Mouse (Mus musculus) urinary bladder, postnatal 10 days (tissue): ENCODE data around the gene Rnf213.
A peak's percentile ranks its signal among the peaks of the same experiment; 100 is the strongest.
"Not testable (repeated sequence)": the region's sequence is repeated elsewhere in the genome, so short reads cannot be mapped to it uniquely, and the experiment has no call there.

Experiments
- DNase-seq: peaks from one replicate; pipeline ENCODE4 v3.0.0; 2022; ENCODE audit warnings: low spot score

Gene Rnf213

GRCm38 (mm10) chr11:119392800-119393482 is at the start of gene Rnf213:
Gene Rnf213, plus strand, starts transcription at chr11:119393100.
- no peak for DNase-seq

GRCm38 (mm10) chr11:119344178-119344577 is 48.7 kb upstream of the Rnf213 start:
- no peak for DNase-seq

- DNase-seq: no peak
These were observed 48.0 kb upstream of the Rnf213 start for GRCm38 (mm10) chr11:119344865-119345264.

DNA sequence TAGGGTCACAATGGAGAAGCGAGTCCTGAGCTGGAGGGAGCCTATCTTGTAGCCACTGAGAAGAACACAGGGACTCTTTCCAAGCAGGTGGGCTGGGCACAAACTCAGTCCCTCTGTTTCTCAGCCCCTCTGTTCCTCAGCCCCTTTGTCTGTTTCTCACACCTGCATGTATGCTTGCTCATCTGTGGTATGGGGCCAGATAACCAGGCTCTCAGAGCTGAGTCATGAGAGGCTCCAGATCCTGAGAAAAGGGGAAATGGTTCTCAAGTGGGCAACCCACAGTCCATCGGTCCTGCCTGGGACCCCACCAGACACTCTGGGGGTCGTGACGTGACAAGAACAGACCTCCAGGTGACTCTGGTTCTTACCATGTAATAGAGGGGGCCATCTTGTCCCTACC is 45.8 kb upstream of the Rnf213 start:
- DNase-seq: no peak

- no peak for DNase-seq
These were observed 40.8 kb upstream of the Rnf213 start for GRCm38 (mm10) chr11:119352113-119352512.

- no peak for DNase-seq
These were observed 39.0 kb upstream of the Rnf213 start for GRCm38 (mm10) chr11:119353946-119354345.

DNA sequence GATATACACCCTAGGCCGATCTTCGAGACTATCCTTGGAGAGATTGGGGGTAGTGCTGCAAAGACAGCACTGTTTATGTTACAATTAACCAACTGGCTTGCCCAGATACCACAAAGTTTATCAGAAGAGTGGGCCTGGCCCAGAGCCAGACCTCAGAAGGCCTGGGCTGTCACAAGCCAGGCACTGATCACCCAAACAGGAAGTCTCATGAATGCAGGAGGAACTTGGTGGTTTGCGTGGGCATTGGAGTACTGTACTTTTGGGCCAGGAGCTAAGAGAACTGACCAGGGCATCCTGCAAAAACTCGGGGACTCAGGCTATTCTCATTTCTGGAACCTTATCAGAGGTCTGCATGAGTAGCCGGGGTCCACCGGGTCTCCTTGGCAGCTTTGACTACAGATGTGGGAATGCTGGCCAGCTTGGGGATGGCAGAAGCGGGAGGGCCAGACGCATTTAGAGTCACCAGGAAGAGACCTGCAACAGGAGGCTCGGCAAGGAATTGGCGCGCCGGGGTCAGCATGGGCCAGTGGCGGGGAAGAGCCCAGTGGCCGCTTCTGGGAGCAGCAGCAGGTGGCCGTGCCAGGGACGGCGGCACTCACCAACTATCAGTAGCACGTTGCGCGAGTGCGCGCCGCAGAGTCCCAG is 38.0 kb upstream of the Rnf213 start:
- no peak for DNase-seq

GRCm38 (mm10) chr11:119355443-119356385 is 37.2 kb upstream of the Rnf213 start, which contains the start of the genes Sgsh and Slc26a11:
Gene Sgsh, minus strand, starts transcription at chr11:119355536.
Gene Slc26a11, plus strand, starts transcription at chr11:119355557.
- peak; percentile 63 for DNase-seq

DNA sequence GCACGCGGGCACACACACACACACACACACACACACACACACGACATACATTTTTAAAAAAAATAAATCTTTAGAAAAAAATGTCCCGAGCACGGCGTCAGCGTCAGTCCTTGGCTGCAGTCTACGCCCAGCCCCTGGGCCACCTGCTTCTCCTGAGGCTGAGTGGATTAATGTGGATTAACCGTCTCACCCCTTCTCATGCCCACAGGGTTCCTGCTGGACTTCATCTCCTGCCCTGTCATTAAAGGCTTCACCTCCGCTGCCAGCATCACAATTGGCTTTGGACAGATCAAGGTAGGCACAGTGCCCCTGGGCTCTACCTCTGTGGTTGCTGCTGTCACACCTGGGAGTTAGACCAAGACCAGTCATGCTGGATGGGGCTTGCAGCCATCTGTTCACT is 33.8 kb upstream of the Rnf213 start:
- no peak for DNase-seq

GRCm38 (mm10) chr11:119362769-119363533 is 29.9 kb upstream of the Rnf213 start:
- no peak for DNase-seq

DNA sequence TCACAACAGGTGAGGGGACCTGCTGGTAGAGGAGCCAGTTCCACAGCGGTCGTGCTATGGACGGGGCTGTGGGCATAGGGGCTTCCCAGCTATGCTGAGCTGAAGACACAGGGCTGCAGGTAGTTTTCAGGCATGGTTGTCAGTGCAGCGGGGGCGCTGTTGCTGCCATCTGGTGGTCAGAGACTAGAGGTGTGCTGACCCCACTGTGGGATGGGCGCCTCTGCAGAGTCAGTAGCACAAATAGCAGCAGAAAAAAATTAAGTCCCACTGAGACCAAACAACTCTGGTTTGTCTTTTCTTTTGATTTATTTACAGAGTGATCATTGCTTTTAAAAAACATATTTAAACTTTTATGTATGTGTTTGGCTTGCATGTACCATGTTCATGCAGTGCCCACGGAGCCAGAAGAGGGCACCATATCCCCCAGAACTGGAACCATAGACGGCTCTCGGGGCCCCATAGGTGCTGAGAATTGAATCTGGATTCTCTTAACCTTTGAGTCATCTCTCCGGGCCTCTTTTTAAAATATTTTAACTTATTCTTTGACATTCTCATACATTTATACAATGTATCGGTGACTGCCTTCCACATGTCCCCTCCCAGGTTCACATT is 29.3 kb upstream of the Rnf213 start:
- DNase-seq: no peak

- no peak for DNase-seq
These were observed 17.5 kb upstream of the Rnf213 start for GRCm38 (mm10) chr11:119375425-119375824.

GRCm38 (mm10) chr11:119377326-119377725 is 15.6 kb upstream of the Rnf213 start:
- no peak for DNase-seq

DNA sequence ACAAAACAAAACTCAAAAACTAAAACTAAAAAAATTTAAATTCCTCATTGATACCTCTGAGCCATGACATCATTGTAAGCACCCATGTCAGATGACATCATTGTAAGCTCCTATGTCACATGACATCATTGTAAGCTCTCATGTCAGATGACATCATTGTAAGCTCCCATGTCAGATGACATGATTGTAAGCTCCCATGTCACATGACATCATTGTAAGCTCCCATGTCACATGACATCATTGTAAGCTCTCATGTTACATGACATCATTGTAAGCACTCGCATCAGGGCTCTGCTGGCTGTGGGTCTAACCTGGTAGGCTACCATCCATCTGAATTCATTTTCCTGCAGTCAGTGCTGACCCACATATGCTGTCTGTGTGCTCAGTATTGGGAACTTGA is 14.3 kb upstream of the Rnf213 start:
- DNase-seq: no peak

DNA sequence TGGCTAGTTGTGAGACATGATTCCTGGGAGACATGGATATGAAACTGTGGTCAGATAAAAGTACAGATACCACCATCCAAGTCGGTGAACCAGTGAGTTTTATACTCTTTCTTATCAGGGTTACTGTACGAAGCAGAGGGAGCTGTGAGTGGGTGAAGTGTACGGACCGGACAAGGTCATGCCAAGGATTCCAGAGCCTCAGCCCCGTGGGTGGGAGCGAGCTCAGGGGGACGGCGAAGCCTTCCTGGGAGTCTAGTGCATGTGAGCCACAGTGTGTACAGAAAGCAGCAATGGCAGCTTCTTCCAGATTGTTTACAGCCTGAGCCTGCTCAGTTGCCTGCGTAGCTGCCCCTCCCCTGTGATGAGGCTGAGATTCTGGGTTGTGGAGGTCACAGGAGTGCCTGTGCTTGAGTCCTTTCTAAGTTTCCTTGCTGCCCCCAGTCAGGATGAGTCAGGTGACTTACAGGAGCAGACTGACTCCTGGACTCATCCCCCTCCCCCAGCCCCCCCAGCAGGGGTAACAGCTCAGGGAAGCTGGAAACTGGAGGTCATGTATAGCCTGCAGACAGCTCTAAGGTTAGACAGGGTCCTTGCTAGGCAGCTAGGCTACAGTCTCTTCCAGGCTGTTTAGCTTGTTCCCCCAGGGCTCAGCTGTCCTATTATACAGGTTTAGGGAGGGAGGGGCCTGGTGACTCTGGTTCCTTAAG is 11.1 kb upstream of the Rnf213 start:
- DNase-seq: no peak

- no peak for DNase-seq
These were observed 10.5 kb upstream of the Rnf213 start for GRCm38 (mm10) chr11:119382338-119382850.

DNA sequence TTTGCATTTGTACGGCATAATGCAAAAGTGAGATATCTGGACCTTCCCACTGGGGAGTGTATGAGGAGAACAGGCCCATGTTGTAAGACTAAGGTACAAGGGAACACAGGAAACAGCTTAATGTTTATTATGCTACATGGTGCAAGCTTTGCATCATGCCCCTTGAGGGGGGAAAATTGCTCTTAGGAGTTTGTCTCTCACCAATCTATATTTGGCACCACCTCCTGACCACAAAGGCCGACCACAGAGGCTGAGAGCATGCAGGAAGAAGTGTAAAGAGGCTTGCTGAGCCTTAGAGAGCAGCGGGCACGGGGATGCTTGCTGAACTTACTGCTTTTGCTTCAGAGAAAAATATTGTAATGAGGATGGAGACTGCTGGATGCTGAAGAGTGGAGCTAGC is 8.0 kb upstream of the Rnf213 start:
- no peak for DNase-seq

DNA sequence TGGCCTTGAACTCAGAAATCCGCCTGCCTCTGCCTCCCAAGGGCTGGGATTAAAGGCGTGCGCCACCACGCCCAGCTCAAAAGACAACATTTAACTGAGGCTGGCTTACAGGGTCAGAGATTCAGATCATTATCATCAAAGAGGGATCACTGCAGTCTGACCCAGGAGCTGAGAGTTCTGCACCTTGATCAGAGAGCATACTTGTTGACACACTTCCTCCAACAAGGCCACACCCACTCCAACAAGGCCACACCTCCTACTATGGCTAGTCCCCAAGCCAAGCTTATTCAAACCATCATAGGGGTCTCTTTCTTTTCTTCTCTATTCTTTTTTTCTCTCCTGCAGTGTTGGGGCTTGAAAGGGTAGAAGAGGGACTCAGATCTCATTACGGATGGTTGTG is 6.6 kb upstream of the Rnf213 start:
- DNase-seq: no peak

- DNase-seq: not testable (repeated sequence)
These were observed 5.6 kb upstream of the Rnf213 start for GRCm38 (mm10) chr11:119387273-119387672.

GRCm38 (mm10) chr11:119389851-119390270 is 3.0 kb upstream of the Rnf213 start:
- peak; percentile 29 for DNase-seq
